Mouse (Mus musculus): ENCODE results near the gene Dennd4a. TPM values are rescaled to one million over a fixed set of nuclear protein-coding genes. Genes with fewer than 3 reads are reported as not detected.

Gene Dennd4a
- polyA plus RNA-seq, 1 experiment from 2014 or later = 12.4 TPM

DNA sequence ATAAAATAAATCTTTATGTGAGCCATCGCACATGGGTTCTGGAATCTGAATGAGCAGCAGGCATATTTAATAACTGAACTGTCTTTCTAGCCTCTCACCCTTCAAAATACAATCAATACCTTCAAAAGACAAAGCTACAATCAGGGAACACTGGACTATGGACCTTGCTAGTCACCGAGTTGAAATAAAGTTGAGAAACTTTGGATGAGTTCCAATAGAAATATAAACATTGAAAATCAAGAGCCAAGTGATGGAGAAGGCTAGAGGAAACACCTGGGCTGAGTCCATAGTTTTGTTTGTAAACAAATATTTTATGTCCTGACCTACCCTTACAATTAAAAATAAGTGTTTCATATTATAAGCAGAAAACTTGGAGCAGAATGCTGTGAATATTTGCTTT is 102.8 kb downstream of the Dennd4a start:
- no peak overlapping the region for H3K4me2 ChIP-seq (replicated peaks)
- ATAC-seq (ENCODE audit: low FRiP score) (no peak), DNase-seq (ENCODE audit: low spot score) (no peak)
- no peaks in the 10 kb centered on the region for H3K9me3 ChIP-seq (ENCODE audit: control insufficient read depth, low read length)
- peaks cover 73% of the 10 kb centered on the region for H3K36me3 ChIP-seq (replicated peaks; ENCODE audit: control insufficient read depth, insufficient read depth)
- H3K27ac ChIP-seq = no peak overlapping the region
- no peak overlapping the region for H3K4me3 ChIP-seq (replicated peaks; ENCODE audit: low read length)
- 93% methylated on average over 2 of the region's 2 CpGs for WGBS
- H3K27me3 ChIP-seq (ENCODE audit: control insufficient read depth, insufficient read depth, low read length) = no peaks in the 10 kb centered on the region
- H3K9ac ChIP-seq = no peak overlapping the region
- no peaks in the 10 kb centered on the region for H3K4me1 ChIP-seq (replicated peaks; ENCODE audit: control insufficient read depth, insufficient read depth, low read length)

DNA sequence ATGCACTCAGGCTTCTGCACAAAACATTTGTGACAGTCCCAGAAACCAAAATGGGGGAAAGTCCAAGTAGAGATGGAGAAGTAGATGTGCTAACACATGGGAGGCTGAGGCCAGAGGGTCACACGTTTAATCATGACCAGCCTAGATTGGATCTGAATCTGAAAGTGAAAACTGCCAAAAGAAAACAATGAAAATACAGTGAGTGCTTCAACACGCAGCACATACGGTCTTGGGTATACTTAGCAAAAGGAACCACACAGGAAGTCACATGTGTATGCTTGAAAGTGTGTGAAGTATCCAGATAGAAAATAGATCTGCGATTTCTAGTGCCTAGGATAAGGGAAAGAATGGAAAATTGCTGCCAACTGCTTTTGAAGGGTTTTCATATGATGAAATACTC is 103.5 kb downstream of the Dennd4a start:
- H3K27me3 ChIP-seq (ENCODE audit: control insufficient read depth, insufficient read depth, low read length) = no peaks in the 10 kb centered on the region
- 88% methylated on average over 4 of the region's 4 CpGs for WGBS
- H3K9me3 ChIP-seq (ENCODE audit: control insufficient read depth, low read length) = no peaks in the 10 kb centered on the region
- H3K27ac ChIP-seq = no peak overlapping the region
- H3K4me2 ChIP-seq (replicated peaks) = no peak overlapping the region
- H3K4me1 ChIP-seq (replicated peaks; ENCODE audit: control insufficient read depth, insufficient read depth, low read length) = no peaks in the 10 kb centered on the region
- H3K9ac ChIP-seq = no peak overlapping the region
- no peak overlapping the region for H3K4me3 ChIP-seq (replicated peaks; ENCODE audit: low read length)
- ATAC-seq (ENCODE audit: low FRiP score) (no peak), DNase-seq (ENCODE audit: low spot score) (no peak)
- H3K36me3 ChIP-seq (replicated peaks; ENCODE audit: control insufficient read depth, insufficient read depth) = peaks cover 71% of the 10 kb centered on the region

GRCm38 (mm10) chr9:64918560-64918959 is 107.4 kb downstream of the Dennd4a start:
- Histone ChIP-seq H3K4me2 (replicated peaks) (peak overlapping the region; percentile 21; the same call in 1 of the 2 replicates), H3K27me3 (ENCODE audit: control insufficient read depth, insufficient read depth, low read length) (no peaks in the 10 kb centered on the region), H3K9ac (no peak overlapping the region), H3K4me1 (replicated peaks; ENCODE audit: control insufficient read depth, insufficient read depth, low read length) (no peaks in the 10 kb centered on the region), H3K27ac (no peak overlapping the region), H3K9me3 (ENCODE audit: control insufficient read depth, low read length) (no peaks in the 10 kb centered on the region), H3K36me3 (replicated peaks; ENCODE audit: control insufficient read depth, insufficient read depth) (peaks cover 39% of the 10 kb centered on the region), H3K4me3 (replicated peaks; ENCODE audit: low read length) (no peak overlapping the region)
- 50% methylated on average over 16 of the region's 16 CpGs for WGBS
- ATAC-seq (ENCODE audit: low FRiP score) = no peak
- DNase-seq (ENCODE audit: low spot score) = no peak

DNA sequence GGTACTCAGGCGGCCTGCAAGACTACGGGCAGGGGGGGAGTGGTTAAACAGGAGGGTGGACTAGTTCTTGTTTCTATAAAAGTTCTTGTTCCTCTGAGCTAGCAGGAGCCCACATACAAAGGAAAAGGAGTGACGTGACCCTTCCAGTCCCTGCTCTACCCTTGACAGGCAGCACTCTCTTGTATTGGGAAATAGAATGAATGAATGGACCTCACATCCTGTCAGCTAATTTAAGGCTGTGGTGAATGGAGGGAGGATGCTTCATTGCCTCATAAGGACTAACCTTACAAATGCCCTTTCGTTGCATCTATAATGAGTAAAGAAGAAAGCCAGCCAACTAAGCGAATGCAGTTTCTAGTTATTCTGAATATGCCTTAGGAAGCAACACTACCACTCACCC is 114.6 kb downstream of the Dennd4a start:
- Histone ChIP-seq H3K9ac (no peak overlapping the region), H3K4me1 (replicated peaks; ENCODE audit: control insufficient read depth, insufficient read depth, low read length) (no peaks in the 10 kb centered on the region), H3K27me3 (ENCODE audit: control insufficient read depth, insufficient read depth, low read length) (no peaks in the 10 kb centered on the region), H3K9me3 (ENCODE audit: control insufficient read depth, low read length) (no peaks in the 10 kb centered on the region), H3K4me2 (replicated peaks) (no peak overlapping the region), H3K27ac (no peak overlapping the region), H3K36me3 (replicated peaks; ENCODE audit: control insufficient read depth, insufficient read depth) (peaks cover 4% of the 10 kb centered on the region; the same call in 1 of the 2 replicates), H3K4me3 (replicated peaks; ENCODE audit: low read length) (no peak overlapping the region)
- ATAC-seq (ENCODE audit: low FRiP score) = no peak
- DNase-seq (ENCODE audit: low spot score) = no peak
- 55% methylated on average over 5 of the region's 5 CpGs for WGBS

DNA sequence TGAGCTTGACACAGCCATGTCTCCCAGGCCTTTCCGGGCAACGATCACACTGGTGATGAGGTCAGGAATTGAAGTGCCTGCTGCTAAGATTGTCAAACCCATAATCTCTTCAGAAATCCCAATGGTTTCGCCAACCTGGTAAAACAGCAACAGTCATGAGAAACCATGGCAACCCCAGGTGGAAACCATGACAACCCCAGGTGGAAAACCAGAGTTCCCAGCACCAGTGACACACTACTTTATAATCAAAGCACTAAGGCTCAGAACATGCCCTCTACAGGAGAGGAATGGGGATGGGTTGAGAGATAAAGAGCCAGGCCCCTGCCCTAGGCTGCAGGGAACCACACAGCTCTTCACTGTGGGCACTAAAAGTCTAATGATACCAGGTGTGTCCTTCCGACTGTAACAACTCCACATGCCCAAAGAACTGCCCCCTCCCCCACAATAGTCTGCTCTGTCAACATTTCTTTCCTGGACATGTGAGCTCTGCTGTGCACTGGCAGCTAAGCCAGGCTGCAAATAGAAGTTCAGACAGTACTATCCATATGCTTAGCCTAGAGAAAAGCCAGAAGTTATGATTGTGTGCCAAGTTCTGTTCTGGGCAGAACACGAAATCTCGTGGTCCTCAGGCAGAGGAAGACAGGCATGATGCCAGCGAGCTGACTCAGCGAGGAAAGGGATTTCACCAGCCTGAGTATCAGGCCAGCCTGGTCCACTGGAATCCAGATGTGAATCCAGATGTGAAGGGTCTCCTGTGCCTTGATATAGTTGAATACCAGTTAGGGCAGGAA is 115.3 kb downstream of the Dennd4a start:
- ATAC-seq (ENCODE audit: low FRiP score) (no peak), DNase-seq (ENCODE audit: low spot score) (no peak)
- no peak overlapping the region for H3K9ac ChIP-seq
- H3K4me1 ChIP-seq (replicated peaks; ENCODE audit: control insufficient read depth, insufficient read depth, low read length) = no peaks in the 10 kb centered on the region
- H3K9me3 ChIP-seq (ENCODE audit: control insufficient read depth, low read length) = no peaks in the 10 kb centered on the region
- no peaks in the 10 kb centered on the region for H3K36me3 ChIP-seq (replicated peaks; ENCODE audit: control insufficient read depth, insufficient read depth)
- 68% methylated on average over 8 of the region's 8 CpGs for WGBS
- no peaks in the 10 kb centered on the region for H3K27me3 ChIP-seq (ENCODE audit: control insufficient read depth, insufficient read depth, low read length)
- no peak overlapping the region for H3K4me2 ChIP-seq (replicated peaks)
- H3K4me3 ChIP-seq (replicated peaks; ENCODE audit: low read length) = no peak overlapping the region
- no peak overlapping the region for H3K27ac ChIP-seq

- Histone ChIP-seq H3K36me3 (replicated peaks; ENCODE audit: control insufficient read depth, insufficient read depth) (no peaks in the 10 kb centered on the region), H3K4me2 (replicated peaks) (no peak overlapping the region), H3K9ac (no peak overlapping the region), H3K27ac (no peak overlapping the region), H3K4me3 (replicated peaks; ENCODE audit: low read length) (no peak overlapping the region), H3K4me1 (replicated peaks; ENCODE audit: control insufficient read depth, insufficient read depth, low read length) (no peaks in the 10 kb centered on the region), H3K27me3 (ENCODE audit: control insufficient read depth, insufficient read depth, low read length) (no peaks in the 10 kb centered on the region), H3K9me3 (ENCODE audit: control insufficient read depth, low read length) (no peaks in the 10 kb centered on the region)
- ATAC-seq (ENCODE audit: low FRiP score) (no peak), DNase-seq (ENCODE audit: low spot score) (no peak)
- WGBS = 88% methylated on average over 4 of the region's 4 CpGs
These were observed 119.1 kb downstream of the Dennd4a start for GRCm38 (mm10) chr9:64930256-64930655.

DNA sequence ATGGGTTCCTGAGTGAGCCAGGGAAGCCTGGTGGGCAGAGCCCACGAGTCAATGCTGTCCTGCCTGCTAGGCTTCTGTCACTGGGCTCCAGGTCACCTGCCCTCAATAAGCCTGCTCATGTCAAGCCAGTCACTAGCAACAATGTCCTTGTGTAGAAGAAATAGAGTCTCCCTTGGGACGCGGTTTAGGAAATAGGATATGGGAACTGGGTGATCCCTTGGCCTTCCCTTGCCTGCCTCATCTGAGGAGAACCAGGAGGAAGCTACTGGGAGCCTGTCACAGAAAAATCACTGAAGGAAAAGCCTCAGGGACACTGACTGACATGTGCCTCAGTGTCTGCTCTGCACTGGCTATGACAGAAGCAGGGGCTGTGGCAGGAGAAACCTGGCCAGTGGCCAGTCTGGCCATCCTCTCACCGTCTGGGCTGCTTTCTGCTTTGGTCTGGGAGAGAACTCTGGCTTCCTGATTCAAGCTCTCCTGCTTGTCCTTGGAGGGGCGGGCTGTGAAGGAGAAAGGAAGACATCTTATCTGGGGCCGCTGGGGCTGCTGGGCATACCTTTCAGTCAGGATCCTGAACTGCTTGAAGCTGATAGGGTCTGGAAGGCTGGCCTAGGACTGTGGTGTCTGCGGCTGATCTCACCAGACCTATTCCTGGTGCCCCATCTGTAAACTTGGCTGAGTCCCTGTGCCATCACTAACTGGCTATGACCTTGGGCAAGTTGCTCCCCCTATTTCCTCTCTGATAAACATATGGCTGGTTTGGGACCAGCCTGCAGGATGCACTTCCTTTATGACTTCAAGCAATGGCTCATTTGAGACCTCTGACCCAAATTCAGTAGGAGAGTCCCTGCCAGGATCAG is 120.8 kb downstream of the Dennd4a start:
- no peaks in the 10 kb centered on the region for H3K4me1 ChIP-seq (replicated peaks; ENCODE audit: control insufficient read depth, insufficient read depth, low read length)
- H3K9me3 ChIP-seq (ENCODE audit: control insufficient read depth, low read length) = no peaks in the 10 kb centered on the region
- 74% methylated on average over 7 of the region's 7 CpGs for WGBS
- no peak for ATAC-seq (ENCODE audit: low FRiP score)
- H3K36me3 ChIP-seq (replicated peaks; ENCODE audit: control insufficient read depth, insufficient read depth) = no peaks in the 10 kb centered on the region
- H3K9ac ChIP-seq = no peak overlapping the region
- H3K4me2 ChIP-seq (replicated peaks) = no peak overlapping the region
- DNase-seq (ENCODE audit: low spot score) = no peak
- H3K4me3 ChIP-seq (replicated peaks; ENCODE audit: low read length) = no peak overlapping the region
- H3K27ac ChIP-seq = no peak overlapping the region
- no peaks in the 10 kb centered on the region for H3K27me3 ChIP-seq (ENCODE audit: control insufficient read depth, insufficient read depth, low read length)

DNA sequence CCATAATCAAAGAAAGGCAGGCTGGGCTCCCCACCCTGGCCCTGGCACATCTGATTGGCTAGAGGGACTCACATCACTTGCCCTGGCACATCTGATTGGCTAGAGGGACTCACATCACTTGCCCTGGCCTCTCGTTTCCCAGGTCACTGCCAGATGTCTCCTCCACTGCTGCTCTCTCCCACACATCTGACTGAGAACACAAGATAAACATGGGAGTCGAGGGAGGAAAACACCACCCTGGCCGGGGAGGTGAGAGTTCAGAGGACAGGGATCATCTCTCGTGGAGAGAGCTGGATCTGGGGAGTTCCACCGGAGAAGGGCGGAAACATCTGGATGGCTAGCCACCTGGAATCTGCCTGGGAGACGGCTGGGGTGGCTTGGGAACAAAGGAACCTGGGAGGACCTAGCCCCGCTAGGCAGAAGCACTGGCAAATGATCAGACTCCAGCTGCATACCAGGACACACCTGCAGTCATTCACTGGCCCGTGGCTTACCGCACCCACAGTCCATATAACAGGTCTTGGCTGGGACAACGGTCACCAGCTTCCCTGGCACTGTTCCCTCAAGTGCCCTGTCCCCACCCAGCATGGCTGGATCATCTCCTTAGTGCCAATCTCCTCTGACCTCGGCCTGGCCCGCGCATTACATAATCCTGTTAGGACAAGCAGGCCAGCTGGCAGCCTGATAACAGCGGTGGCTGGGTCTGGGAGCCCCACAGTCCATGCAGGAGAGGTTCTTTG is 123.0 kb downstream of the Dennd4a start:
- H3K4me2 ChIP-seq (replicated peaks) = no peak overlapping the region
- ATAC-seq (ENCODE audit: low FRiP score) (no peak), DNase-seq (ENCODE audit: low spot score) (no peak)

DNA sequence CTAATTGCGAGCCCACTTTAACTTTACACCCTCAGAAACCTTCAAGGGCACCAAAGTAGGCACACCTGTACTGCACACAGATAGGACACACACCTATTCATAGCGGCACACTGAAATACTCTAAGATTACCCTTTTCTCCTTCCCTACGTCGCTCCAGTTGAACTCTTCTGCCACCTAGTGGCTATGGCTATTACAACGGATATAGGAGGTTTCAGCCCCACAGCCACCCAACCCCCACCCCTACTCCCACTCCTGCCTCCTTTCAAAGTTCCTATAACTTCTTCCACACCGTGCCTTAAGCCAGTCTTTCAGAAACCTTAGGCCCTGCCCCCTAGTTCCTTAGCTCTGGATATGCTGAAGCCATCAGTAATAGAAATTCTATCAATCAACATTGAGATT is 125.4 kb downstream of the Dennd4a start:
- no peak overlapping the region for H3K27ac ChIP-seq
- no peaks in the 10 kb centered on the region for H3K36me3 ChIP-seq (replicated peaks; ENCODE audit: control insufficient read depth, insufficient read depth)
- H3K9me3 ChIP-seq (ENCODE audit: control insufficient read depth, low read length) = no peaks in the 10 kb centered on the region
- H3K4me3 ChIP-seq (replicated peaks; ENCODE audit: low read length) = no peak overlapping the region
- H3K9ac ChIP-seq = no peak overlapping the region
- no peaks in the 10 kb centered on the region for H3K4me1 ChIP-seq (replicated peaks; ENCODE audit: control insufficient read depth, insufficient read depth, low read length)
- no peak overlapping the region for H3K4me2 ChIP-seq (replicated peaks)
- H3K27me3 ChIP-seq (ENCODE audit: control insufficient read depth, insufficient read depth, low read length) = no peaks in the 10 kb centered on the region
- WGBS = 8% methylated on average over 6 of the region's 6 CpGs
- DNase-seq (ENCODE audit: low spot score) (peak; percentile 70), ATAC-seq (ENCODE audit: low FRiP score) (no peak; the same call in 1 of the 2 replicates)

More for the DNA sequence above, 123.0 kb downstream of the Dennd4a start:
- no peak overlapping the region for H3K9ac ChIP-seq
- no peaks in the 10 kb centered on the region for H3K36me3 ChIP-seq (replicated peaks; ENCODE audit: control insufficient read depth, insufficient read depth)
- H3K4me3 ChIP-seq (replicated peaks; ENCODE audit: low read length) = no peak overlapping the region
- no peaks in the 10 kb centered on the region for H3K9me3 ChIP-seq (ENCODE audit: control insufficient read depth, low read length)
- H3K27me3 ChIP-seq (ENCODE audit: control insufficient read depth, insufficient read depth, low read length) = no peaks in the 10 kb centered on the region
- no peak overlapping the region for H3K27ac ChIP-seq
- 66% methylated on average over 15 of the region's 15 CpGs for WGBS
- H3K4me1 ChIP-seq (replicated peaks; ENCODE audit: control insufficient read depth, insufficient read depth, low read length) = no peaks in the 10 kb centered on the region

Measured in hindbrain, embryonic 14.5 days (tissue).